Mouse (Mus musculus) forebrain, embryonic 11.5 days (tissue): Measurements from ENCODE around the gene Omp. TPM values are rescaled to one million over a fixed set of nuclear protein-coding genes. Genes with fewer than 3 reads are reported as not detected.
A peak's percentile ranks its signal among the peaks of the same experiment; 100 is the strongest.

Experiments used
- ATAC-seq: fragments of 200-750 bp; cut with Nextera tagmentation; replicated peaks from 2 replicates; pipeline ENCODE4 v1.8.0; 2017; ENCODE audit warnings: moderate TSS enrichment; ENCODE audit not compliant: low FRiP score
- DNase-seq: peaks from one replicate; pipeline ENCODE4 v3.0.0-alpha.2; 2017; ENCODE audit warnings: low spot score
- H3K27ac ChIP-seq: fragments of 300-500 bp; sonication (generic); 2 replicates; pipeline ENCODE4 v1.5.1; 2014; ENCODE audit warnings: low read depth, low read length
- H3K27me3 ChIP-seq: fragments of 300-500 bp; sonication (generic); 2 replicates; pipeline ENCODE4 v1.6.1; 2014; ENCODE audit warnings: mild to moderate bottlenecking, low read length, mixed read lengths; ENCODE audit not compliant: control insufficient read depth, insufficient read depth
- H3K36me3 ChIP-seq: fragments of 300-500 bp; sonication (generic); 2 replicates; pipeline ENCODE4 v1.6.1; 2014; ENCODE audit warnings: mild to moderate bottlenecking, low read length, moderate library complexity, mixed read lengths; ENCODE audit not compliant: control insufficient read depth, insufficient read depth
- H3K4me1 ChIP-seq: fragments of 300-500 bp; sonication (generic); replicated peaks from 2 replicates; pipeline ENCODE4 v1.6.1; 2014; ENCODE audit warnings: low read length, mixed read lengths; ENCODE audit not compliant: control insufficient read depth, insufficient read depth
- H3K4me2 ChIP-seq: fragments of 300-500 bp; sonication (generic); 2 replicates; pipeline ENCODE4 v1.6.1; 2014; ENCODE audit warnings: low read depth, mild to moderate bottlenecking, low read length, moderate library complexity, mixed read lengths; ENCODE audit not compliant: severe bottlenecking
- H3K4me3 ChIP-seq: fragments of 300-500 bp; sonication (generic); 2 replicates; pipeline ENCODE4 v1.5.1; 2014; ENCODE audit warnings: low read depth, low read length
- H3K9ac ChIP-seq: fragments of 300-500 bp; sonication (generic); 2 replicates; pipeline ENCODE4 v1.6.1; 2014; ENCODE audit warnings: low read length
- H3K9me3 ChIP-seq: fragments of 300-500 bp; sonication (generic); 2 replicates; pipeline ENCODE4 v1.6.1; 2016; ENCODE audit warnings: low read length, mixed read lengths; ENCODE audit not compliant: control insufficient read depth
- WGBS: fragments of 180-500 bp; shearing (Covaris S2); extraction: QIAGEN DNeasy Blood & Tissue Kit; methylation state at CpG from one replicate; pipeline ENCODE4 v1.1.7; 2014; 5-methylcytosine and 5-hydroxymethylcytosine counted together
- polyA plus RNA-seq: library from polyadenylated mRNA; unstranded; fragments of >200 nt; fragmentation: Nextera tagmentation; extraction: Ambion mirVana; gene quantifications from 2 replicates; pipeline ENCODE4 v1.2.1, GENCODE M21; 2014

The Omp gene
- polyA plus RNA-seq, 1 experiment from 2014 or later: not detected

- H3K36me3 ChIP-seq: no peaks in the 10 kb centered on the region
- H3K27me3 ChIP-seq: peaks cover 3% of the 10 kb centered on the region; the same call in 1 of the 2 replicates
- H3K4me1 ChIP-seq: peaks cover 2% of the 10 kb centered on the region; the same call in 1 of the 2 replicates
- 84% methylated on average over 4 of the region's 4 CpGs for WGBS
- DNase-seq: no peak
- no peak overlapping the region for H3K4me2 ChIP-seq
- H3K4me3 ChIP-seq: no peak overlapping the region
- no peaks in the 10 kb centered on the region for H3K9me3 ChIP-seq
- H3K27ac ChIP-seq: no peak overlapping the region
- no peak for ATAC-seq
- no peak overlapping the region for H3K9ac ChIP-seq
Measured at GRCm38 (mm10) chr7:98174883-98175755, 29.8 kb upstream of the Omp start.

GRCm38 (mm10) chr7:98173408-98173807 is 28.1 kb upstream of the Omp start:
- DNase-seq: no peak
- Histone ChIP-seq H3K4me2 (no peak overlapping the region), H3K9ac (no peak overlapping the region), H3K27ac (no peak overlapping the region), H3K27me3 (peaks cover 3% of the 10 kb centered on the region; the same call in 1 of the 2 replicates), H3K36me3 (no peaks in the 10 kb centered on the region), H3K4me1 (peaks cover 2% of the 10 kb centered on the region; the same call in 1 of the 2 replicates), H3K4me3 (no peak overlapping the region), H3K9me3 (no peaks in the 10 kb centered on the region)
- WGBS: 67% methylated on average over 4 of the region's 4 CpGs
- no peak for ATAC-seq

GRCm38 (mm10) chr7:98172661-98173060 is 27.4 kb upstream of the Omp start:
- peaks cover 3% of the 10 kb centered on the region; the same call in 1 of the 2 replicates for H3K27me3 ChIP-seq
- H3K27ac ChIP-seq: no peak overlapping the region
- no peak for DNase-seq
- H3K9ac ChIP-seq: no peak overlapping the region
- H3K36me3 ChIP-seq: no peaks in the 10 kb centered on the region
- H3K9me3 ChIP-seq: no peaks in the 10 kb centered on the region
- H3K4me3 ChIP-seq: no peak overlapping the region
- H3K4me1 ChIP-seq: peaks cover 2% of the 10 kb centered on the region; the same call in 1 of the 2 replicates
- no peak for ATAC-seq
- 84% methylated on average over 8 of the region's 8 CpGs for WGBS
- no peak overlapping the region for H3K4me2 ChIP-seq

- H3K36me3 ChIP-seq: no peaks in the 10 kb centered on the region
- peak; percentile 61 for ATAC-seq
- 61% methylated on average over 6 of the region's 6 CpGs for WGBS
- H3K27ac ChIP-seq: no peak overlapping the region
- H3K9me3 ChIP-seq: no peaks in the 10 kb centered on the region
- peak; percentile 52 for DNase-seq
- H3K4me1 ChIP-seq: no peaks in the 10 kb centered on the region
- no peak overlapping the region for H3K4me2 ChIP-seq
- no peak overlapping the region for H3K9ac ChIP-seq
- H3K4me3 ChIP-seq: no peak overlapping the region
- H3K27me3 ChIP-seq: no peaks in the 10 kb centered on the region
Measured at GRCm38 (mm10) chr7:98171141-98172073, 26.1 kb upstream of the Omp start.

GRCm38 (mm10) chr7:98164999-98165528 is 19.8 kb upstream of the Omp start:
- Histone ChIP-seq H3K9me3 (no peaks in the 10 kb centered on the region), H3K4me3 (no peak overlapping the region), H3K9ac (peak overlapping the region; percentile 14; the same call in 1 of the 2 replicates), H3K27me3 (no peaks in the 10 kb centered on the region), H3K36me3 (no peaks in the 10 kb centered on the region), H3K4me1 (no peaks in the 10 kb centered on the region), H3K4me2 (no peak overlapping the region), H3K27ac (no peak overlapping the region)
- DNase-seq (no peak), ATAC-seq (0 out of 2 replicates have a peak, but pooled peaks have one; percentile 33)
- 63% methylated on average over 10 of the region's 10 CpGs for WGBS

GRCm38 (mm10) chr7:98164382-98164998 is 19.2 kb upstream of the Omp start:
- H3K4me3 ChIP-seq: no peak overlapping the region
- WGBS: 83% methylated on average over 9 of the region's 9 CpGs
- DNase-seq (no peak), ATAC-seq (no peak)
- H3K27me3 ChIP-seq: no peaks in the 10 kb centered on the region
- H3K4me2 ChIP-seq: no peak overlapping the region
- H3K36me3 ChIP-seq: no peaks in the 10 kb centered on the region
- H3K9me3 ChIP-seq: no peaks in the 10 kb centered on the region
- H3K4me1 ChIP-seq: no peaks in the 10 kb centered on the region
- no peak overlapping the region for H3K27ac ChIP-seq
- H3K9ac ChIP-seq: no peak overlapping the region

GRCm38 (mm10) chr7:98163700-98164099 is 18.4 kb upstream of the Omp start:
- no peaks in the 10 kb centered on the region for H3K4me1 ChIP-seq
- DNase-seq (no peak), ATAC-seq (no peak)
- no peaks in the 10 kb centered on the region for H3K9me3 ChIP-seq
- H3K27me3 ChIP-seq: no peaks in the 10 kb centered on the region
- H3K27ac ChIP-seq: no peak overlapping the region
- no peak overlapping the region for H3K9ac ChIP-seq
- H3K4me3 ChIP-seq: no peak overlapping the region
- H3K4me2 ChIP-seq: no peak overlapping the region
- WGBS: 57% methylated on average over 3 of the region's 3 CpGs
- no peaks in the 10 kb centered on the region for H3K36me3 ChIP-seq

- Histone ChIP-seq H3K36me3 (no peaks in the 10 kb centered on the region), H3K9me3 (no peaks in the 10 kb centered on the region), H3K9ac (no peak overlapping the region), H3K27me3 (no peaks in the 10 kb centered on the region), H3K27ac (no peak overlapping the region), H3K4me1 (no peaks in the 10 kb centered on the region), H3K4me3 (no peak overlapping the region), H3K4me2 (no peak overlapping the region)
- DNase-seq (no peak), ATAC-seq (no peak)
- WGBS: 82% methylated on average over 6 of the region's 6 CpGs
Measured at GRCm38 (mm10) chr7:98162239-98162638, 16.9 kb upstream of the Omp start.
